Mouse (Mus musculus) 416B (cell line): ENCODE measurements around the gene Fam120a.

ENCODE experiments used
- DNase-seq: peaks from one replicate; pipeline ENCODE4 v3.0.0; 2011; ENCODE audit warnings: low read depth

The Fam120a gene

DNA sequence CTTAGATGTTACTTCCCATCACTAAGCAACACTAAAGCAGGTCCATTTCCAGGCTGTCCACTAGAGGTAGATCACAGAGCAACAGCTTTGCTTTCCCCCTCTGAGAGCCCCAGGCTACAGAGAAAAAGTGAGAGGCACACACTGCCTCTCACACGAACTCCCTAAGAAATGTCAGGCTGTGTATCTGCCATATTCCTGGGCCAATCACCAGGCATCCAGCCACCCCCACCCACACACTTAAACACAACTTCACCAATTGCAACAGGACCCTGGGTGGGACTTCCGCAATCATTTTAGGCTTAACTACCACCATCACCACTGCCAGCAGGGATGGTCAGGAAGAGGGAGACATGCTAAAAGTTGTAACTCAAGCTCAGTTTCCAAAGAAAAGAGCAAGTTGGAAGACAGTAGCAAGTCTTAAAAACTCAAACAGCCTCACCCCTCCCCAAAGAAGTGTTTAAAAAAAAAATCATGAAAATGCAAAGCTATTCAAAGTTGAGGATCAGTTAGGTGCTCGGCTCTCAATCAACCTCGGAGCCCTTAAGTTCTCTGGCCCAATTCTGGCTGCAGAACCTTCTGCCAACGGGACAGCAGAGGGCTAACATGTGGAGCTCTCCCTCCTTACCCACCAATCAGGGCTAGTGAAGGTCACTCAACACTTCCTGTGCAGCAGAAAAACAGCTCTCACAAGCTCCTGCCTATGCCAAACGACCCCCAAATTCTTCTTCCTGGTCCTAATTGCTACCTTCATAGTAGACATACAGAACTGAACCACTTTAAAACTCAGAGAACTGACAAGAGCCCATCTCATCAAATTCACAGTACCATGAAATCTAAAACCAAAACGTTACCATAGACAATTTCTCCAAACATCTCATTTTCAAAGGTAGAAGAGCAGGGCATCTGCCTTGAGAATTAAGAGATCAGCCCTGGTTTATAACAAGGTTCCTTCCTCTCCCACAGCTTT lies 2.0 kb downstream of the Fam120a start:
- peak; percentile 91 for DNase-seq

DNA sequence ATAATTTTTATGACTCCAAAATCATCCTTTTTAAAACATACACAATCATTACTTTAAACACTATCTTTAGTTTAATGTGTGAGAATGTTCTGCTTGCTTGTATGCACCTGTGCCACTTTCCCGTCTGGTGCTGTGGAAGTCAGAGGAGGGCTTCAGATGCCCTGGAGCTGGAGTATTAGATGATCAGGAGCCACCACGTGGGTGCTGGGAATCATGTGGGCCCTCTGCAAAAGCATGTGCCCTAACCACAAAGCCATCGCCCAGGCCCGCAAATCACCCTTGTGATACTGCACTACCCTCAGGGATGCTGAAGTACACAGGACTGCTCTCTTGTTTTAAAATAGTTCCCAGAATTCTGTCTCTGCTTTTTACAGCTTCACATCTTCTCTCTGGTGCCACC lies 3.0 kb downstream of the Fam120a start:
- no peak for DNase-seq

DNA sequence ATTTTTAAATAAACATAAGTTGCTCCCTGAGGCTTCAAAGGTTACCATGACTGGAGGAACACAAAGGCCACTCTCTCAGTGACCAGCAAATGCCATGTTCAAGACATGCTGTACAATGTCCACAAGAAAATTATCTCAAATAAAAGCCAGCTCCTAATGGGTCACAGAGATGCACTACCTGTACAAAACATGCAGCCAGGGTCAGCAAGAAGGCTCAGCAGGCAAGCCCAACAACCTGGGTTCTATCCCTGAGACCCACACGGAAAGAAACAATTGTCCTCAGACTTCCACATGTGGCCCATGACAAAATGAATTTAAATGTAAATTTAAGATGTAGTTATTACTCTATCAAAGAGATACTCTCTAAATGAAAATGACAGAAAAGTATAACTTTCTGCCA lies 4.7 kb downstream of the Fam120a start:
- DNase-seq = no peak

DNA sequence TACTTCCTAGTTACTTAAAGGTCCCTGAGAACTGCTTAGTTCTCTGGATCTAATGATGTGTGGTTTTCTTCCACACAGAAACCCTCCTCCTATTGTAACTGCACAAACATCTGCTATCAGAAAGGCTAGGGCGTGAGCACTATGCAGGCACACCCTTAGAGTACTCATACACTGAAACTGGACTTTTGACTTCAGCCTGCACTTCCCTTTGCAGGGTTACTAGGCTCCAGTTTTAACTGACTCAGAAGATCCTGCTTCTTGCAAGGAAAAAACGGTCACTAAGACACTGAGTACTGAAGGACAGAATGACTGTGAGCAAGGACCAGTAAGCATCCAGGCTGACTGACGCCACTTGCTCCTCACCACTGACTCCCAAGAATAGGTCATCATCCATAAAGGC lies 5.3 kb downstream of the Fam120a start:
- DNase-seq = peak; percentile 39

DNA sequence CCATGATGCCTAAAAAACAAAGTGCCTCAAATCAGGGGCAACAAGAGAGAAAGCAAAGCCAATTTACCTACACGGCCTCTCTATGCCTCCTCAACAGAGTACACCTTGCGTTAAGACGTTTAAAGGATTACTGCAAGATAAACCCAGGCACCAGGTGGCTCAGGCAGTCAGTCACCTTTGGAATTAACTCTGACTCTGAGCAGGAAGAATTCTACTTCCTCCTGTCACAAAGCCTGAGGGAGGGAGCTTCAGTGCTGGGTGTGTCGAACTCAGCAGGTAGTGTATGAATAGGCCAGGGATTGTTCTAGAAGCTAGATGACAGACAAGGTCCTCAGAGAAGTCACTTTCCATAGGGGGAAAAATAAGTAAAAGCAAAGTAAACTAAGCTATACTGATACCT lies 9.2 kb downstream of the Fam120a start:
- no peak for DNase-seq

DNA sequence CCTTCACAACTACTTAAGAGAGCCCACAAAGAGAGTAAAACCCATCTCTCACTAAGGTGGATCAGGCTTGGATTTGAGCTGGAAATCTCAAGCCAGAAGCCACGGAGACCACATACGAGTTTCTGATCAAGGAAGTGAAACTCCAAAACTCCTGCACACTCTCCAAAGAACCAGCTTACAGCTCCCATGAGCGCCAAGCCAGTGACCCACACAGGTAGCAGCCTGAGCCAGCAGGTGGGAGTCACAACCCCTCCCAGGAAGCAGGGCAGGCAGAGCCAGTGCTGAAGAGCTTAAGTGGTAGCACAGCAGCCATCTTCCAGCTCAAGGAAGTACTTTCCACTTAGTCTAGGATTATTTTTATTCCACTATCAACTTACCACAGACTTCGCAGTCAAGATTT lies 13.0 kb downstream of the Fam120a start:
- no peak for DNase-seq

DNA sequence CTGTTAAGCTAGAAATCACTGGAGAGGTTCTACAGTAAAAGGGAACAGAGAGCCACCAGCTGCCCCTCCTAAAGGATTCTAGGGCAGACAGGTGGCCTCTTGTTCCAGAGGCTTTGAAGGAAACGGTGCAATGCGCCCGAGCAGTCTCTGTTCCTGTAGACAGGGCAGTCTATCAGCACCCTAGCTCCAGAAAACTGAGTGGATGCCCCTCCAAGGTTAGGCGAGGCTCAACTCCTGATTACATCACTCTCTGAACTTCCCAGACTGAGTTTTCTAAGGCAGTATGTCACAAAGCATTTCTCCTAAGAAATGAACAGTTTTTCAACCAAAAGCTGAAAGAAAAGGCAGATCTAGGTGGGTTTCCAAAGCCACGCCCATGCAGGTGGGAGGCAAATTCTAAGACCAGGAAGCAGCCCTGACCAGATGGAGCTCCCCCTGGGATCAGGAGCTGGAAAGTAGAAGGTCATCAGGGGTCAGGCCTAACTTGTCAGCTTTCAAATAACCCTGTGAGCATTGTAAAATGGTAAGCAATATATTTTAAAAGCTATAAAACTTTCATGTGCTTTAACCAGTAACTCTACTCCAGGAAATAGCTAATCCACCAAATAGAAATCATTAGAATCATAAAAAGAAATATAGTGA lies 17.1 kb downstream of the Fam120a start:
- no peak for DNase-seq

DNA sequence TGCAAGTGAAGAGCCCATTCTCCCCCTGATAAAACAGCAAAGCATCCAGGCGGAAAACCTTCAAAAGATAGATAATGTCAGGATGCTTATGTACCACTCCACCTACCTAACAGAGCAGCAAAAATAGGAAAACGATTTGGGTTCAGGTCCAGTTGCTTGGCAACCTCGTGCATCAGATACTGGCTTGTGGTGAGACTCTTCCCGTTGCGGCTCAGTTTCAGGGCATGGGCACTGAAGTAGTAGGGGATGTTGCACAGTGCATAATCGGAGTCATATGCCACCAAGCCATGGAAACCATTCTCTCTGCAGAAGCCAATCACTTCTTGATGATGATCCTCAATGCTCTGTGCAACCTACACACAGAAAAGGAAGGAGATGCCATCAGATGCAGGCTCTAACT lies 18.9 kb downstream of the Fam120a start:
- DNase-seq = no peak

DNA sequence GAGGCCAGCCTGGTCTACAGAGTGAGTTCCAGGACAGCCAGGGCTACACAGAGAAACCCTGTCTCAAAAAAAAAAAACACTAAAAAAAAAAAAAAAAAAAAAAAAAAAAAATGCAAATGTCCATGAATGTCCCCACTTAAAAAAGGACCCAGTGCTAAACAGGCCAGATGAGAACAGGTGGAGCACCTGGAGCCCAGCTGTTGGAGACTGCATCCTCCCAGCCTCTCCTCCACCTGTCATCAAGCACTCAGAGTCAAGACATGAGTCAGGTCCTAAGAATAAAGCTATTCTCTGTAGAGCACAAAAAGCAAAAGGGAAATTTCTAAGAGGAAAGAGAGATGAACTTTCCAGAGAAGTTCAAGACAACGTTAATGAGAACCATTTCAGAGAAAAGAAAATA lies 23.2 kb downstream of the Fam120a start:
- DNase-seq = no peak

DNA sequence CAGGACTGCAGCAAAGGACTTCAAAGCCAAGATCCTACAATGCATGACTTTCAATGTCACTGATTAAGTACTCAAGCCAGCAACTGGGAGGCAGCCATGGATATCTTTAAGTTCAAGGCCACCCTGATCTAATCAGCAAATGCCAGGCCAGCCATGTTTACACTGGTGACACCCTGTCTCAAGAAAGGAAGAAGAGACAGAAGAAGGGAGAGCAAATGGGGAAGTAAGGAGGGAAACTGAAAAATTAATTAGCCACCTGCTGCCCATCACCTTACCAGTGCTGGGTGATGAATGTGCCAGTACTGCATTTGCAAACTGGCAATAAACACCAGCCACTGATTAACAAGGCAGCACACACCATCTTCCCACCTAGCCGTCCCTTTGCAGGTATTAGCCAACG lies 25.3 kb downstream of the Fam120a start:
- DNase-seq = peak; percentile 69

DNA sequence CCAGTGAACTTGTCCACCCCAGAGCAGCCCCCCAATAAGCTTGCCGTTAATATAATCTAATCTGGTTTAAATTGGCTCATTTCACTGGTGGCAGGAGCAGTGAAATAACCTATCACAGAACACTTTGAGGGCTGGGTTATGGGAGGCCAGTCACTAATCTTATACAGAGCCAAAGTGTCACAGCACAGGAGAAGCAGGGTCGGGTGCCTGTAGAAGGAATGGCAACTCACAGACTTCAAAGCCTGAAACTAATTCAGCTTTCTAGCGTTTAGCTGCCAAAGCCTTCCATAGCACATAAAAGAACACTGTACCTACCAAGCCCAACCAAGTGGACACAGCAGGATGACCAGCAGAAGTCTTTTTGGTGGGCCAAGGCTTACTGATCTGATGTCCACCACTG lies 26.0 kb downstream of the Fam120a start:
- DNase-seq = no peak

DNA sequence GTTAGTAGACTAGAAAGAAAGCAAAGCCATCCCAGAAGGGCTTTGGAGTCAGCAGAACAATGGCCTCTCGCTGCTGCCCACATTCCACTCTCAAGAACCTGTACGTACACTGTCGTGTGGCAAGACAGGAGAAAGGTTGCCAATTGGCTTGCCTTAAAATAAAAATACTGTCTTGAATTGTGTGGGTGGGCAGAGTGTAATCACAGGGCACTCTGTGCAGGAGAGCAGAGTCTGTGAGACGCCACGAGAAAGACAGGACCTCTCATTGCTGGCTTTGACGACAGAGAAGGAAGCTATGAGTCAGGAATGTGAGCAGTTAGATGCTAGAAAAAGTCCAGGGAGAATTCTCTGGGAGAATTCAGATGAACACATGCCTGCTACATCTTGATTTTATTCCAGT lies 33.2 kb downstream of the Fam120a start:
- DNase-seq = no peak

DNA sequence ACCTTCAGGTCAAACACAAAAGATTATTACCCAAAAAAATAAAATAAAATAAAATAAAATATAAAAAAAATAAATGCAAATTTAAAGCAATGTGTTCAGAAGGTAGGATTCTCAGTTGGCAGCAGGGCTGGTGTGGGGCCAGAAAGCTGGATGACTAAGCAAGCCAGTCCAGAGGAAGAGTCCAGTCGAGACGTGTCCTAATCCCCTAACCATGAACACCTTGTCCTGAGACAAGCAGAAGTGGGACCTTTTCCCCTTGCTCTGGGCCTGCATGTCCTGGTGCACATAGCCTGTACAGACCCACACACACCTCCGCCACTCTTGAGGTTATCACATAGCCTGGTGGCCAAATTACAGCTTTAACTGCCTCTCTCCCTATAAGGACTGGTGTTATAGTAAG lies 35.1 kb downstream of the Fam120a start:
- peak; percentile 20 for DNase-seq

DNA sequence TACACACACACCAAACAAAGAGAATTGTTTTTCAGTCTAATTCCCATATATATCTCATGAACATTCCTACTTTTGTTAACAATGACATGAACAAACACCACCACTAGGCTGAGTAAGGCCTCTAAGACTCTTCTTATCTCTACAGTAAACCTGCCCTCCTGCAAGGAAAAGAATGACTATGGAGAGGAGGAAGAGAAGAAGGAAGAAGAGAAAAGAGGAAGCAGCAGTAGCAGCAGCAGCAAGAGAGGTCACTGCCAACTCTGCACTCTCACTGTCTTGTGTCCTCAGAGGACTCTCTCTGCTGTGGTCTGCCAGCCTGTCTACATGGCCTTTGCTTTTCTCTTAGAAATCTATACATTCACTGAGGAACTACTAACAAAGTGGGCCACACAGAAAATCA lies 36.1 kb downstream of the Fam120a start:
- DNase-seq = peak; percentile 42

DNA sequence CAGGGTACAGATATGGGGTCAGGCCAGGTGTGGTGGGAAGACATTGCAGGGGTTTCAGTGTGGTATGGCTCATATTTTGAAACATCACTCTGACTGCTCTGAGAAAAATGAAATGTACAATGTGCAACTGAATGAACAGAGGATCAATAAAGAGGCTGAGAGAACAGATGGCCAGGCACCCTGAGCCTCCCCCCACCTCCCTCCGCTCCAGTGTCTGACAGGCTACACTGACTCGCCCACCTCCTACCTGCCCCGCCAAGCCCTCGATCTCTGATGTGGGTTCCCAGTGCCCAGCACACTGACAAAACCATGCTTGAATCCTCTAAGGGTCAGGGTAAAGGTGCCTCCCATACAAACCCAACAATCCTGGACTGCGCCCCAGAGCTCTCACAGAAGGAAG lies 36.6 kb downstream of the Fam120a start:
- no peak for DNase-seq

DNA sequence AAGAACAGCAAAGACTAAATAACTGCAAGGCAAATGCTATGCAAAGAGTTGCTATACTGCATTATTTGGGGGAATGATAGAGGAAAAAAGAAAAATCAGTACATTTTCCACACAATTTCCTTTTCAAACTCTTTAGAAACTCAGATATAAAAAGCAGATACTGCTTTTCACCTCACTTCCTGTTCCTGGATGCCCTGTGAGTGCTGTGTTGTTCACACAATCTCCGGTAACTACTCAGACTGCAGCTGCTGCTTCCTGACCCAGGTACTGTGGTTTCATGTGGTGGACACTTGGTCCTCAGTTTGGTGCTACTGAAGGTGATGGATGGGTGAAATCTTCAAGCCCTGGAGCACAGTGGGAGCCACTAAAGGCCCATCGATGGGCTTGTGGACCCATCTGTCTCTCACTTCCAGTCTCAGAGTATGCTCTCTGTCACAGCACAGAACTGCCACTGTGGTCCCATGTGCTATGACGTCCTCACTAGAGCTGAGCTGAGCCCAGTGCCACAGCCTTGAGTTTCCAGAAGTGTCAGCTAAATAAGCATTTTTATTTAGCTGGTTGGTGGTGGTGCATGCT lies 38.2 kb downstream of the Fam120a start:
- DNase-seq = no peak

DNA sequence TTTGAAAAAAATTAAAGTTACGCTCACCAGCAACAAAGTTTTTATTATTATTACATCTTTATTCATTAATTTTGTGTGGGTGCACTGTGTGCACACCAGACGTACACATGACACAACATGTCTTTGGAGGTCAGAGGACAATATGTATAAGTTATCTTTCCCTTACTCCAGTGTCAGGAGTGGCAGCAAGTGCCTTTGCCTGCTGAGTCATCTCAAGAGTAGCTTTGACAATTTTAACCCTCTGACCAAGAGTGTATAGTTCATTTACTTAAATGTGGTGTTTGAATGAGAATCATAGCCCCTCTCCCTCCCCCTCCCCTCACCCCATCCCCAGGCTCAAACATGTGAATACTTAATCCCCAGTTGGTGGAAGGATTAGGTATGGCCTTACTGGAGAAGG lies 40.2 kb downstream of the Fam120a start:
- DNase-seq = peak; percentile 10

DNA sequence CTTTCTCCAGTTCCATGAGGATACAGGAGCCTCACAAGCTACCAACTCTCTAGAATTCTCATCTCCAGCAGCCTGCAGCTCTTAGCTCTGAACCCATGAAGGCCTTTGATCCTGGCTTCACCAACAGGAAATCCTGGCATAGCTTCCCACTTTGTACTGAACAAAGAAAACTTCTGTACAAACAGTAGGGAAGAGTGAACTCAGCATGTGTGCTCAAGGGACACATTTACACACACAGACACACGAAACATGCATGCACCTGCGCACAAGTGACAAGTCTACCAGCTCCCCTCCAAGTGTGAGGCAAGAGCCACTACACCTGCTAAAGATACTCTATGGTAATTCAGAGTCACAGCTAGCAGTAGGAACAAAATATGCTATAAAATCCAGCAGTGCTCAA lies 45.1 kb downstream of the Fam120a start:
- no peak for DNase-seq

DNA sequence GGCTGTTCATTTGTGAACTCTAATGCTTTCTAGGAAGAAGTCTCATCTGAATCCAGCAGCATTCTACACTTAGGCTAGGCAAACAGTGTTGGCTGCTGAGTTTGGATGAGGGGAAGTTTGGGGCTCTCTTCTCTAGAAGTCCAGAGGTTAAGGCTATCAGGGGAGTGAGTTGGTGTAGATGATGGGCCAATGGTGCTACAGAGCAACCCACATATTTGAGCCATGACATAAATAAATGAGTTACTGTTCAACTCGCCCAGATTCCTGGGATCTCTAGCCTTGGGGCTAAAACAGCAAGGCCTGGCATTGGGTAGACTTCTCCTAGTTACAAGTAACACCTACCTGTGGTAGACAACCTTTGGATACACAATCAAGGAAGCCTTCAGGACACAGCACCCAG lies 46.6 kb downstream of the Fam120a start:
- DNase-seq = no peak

DNA sequence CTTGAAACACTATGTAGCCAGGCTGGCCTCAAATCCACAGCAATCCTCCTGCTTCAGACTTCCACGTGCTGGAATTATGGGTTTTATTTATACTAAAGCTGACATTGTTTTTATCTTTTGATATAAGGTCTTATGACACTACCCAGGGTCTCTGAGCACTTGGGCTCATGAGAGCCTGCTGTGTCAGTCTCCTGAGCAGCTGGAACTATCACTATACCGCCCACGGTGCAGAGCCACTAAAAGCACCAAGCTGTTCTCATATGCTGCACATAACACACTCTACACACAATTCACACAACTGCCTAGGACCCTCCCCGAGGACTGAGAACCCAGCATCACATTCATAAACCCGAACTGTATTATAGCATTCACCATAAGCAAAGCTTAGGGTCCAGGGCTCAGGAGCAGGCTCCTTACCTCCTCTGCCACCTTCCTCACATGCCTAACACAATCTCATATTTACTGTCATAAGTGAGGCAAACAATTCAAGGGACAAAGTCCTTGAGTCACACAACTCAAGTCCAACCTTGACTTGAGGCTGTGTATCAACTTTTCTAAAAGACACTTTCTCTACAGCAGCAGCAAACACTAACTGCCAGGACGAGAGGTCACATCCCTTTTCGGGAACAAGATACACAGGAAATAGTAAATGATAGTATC lies 47.9 kb downstream of the Fam120a start:
- no peak for DNase-seq

DNA sequence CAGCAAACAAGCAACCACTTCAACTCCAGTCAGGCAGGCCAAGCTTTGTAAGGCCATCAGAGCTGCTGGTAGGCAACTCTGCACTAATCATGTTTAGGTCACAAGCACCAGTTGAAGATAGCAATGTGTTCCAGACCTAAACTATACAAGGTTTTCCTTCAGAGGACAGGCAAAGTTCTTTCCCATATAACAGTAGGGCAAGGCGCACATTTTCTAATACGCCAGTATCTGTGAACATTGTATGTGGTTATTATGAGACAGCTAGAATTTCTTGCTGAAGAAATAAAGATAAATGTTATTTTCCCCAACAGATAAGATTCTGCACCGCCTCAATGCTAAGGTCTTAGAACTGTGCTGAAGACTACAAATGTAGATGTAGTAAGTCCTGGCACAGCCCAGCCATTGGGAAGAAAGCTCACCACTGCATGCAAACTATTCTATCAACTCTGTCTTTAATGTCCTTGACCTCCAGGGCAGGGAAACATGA lies 50.7 kb downstream of the Fam120a start:
- no peak for DNase-seq

DNA sequence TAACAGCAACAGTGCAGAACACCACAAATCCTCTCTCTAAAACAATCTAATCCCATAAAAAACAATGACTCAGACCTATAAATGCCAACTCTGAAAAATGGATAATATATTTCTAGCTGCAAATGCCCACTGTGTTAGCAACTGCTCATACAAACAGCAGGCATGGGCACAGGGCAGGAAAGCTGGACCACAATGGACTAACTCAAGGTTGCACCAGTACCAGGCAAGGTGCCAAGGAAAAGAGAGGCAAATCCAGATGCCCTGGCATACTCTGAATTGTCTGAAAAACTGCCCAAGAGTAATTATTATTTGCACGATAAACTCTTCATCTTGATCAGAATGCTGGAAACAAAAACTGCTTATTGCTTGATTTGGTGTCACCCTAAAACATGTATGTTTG lies 54.1 kb downstream of the Fam120a start:
- DNase-seq = peak; percentile 50

DNA sequence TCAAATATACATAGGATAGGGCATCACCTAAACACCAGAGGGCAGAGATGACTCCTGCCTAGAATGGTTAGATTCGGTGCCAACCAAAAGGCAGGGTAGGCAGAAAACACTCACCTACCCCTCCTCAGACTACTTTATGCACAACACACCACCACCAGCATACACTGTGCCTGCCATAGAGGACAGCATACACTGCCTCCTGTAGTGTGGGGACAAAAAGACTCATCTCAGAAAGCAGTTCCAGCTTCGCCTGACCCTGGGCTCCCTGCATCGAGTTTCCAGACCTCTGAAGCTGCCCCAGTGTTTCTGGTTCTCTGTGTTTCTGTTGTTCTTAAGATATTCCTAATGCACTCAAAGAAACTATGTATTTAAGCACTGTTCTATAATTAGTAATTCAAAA lies 54.7 kb downstream of the Fam120a start:
- no peak for DNase-seq
